In genomic region chr2:50120839-50121238, GRCm38 (mm10) we compare ENCODE assay signal across 17 mouse cellular contexts. TPM values are rescaled to one million over a fixed set of nuclear protein-coding genes. Genes with fewer than 3 reads are reported as not detected.
"Had no signal": no experiment of that assay in that cellular context is flagged by ENCODE, and none has a peak within 500 bp of the region (broad histone marks: within the 10 kb centered on the region; RNA-seq: fewer than 3 reads in every experiment).

No protein-coding gene starts in this region.

- H3K4me1 ChIP-seq: liver, embryonic 15.5 days; neural tube, embryonic 13.5 days had no signal

- DNase-seq: kidney, adult 11 months; kidney, adult 9 months; kidney, postnatal 36 days; lung, adult 2 months; lung, postnatal 36 days; retina, postnatal 1 day; right cerebral cortex, postnatal 25 days; thymus, postnatal 36 days had no signal

- H3K27me3 ChIP-seq: liver, embryonic 15.5 days; neural tube, embryonic 13.5 days had no signal

- H3K9ac ChIP-seq: liver, embryonic 15.5 days; neural tube, embryonic 13.5 days had no signal

- H3K36me3 ChIP-seq: limb, embryonic 10.5 days; liver, embryonic 15.5 days; neural tube, embryonic 13.5 days had no signal

- H3K9me3 ChIP-seq: limb, embryonic 10.5 days; liver, embryonic 15.5 days; neural tube, embryonic 13.5 days had no signal

- H3K27ac ChIP-seq: kidney, postnatal 0 days; left cerebral cortex, adult 2 months; limb, embryonic 10.5 days; liver, embryonic 15.5 days; neural tube, embryonic 13.5 days had no signal

- H3K4me3 ChIP-seq: left cerebral cortex, adult 2 months; limb, embryonic 10.5 days; liver, embryonic 15.5 days; neural tube, embryonic 13.5 days had no signal

- ATAC-seq: lung, postnatal 0 days had no signal

- H3K4me2 ChIP-seq: liver, embryonic 11.5 days; liver, embryonic 15.5 days; neural tube, embryonic 13.5 days had no signal

RNA-seq across cellular contexts. Expression of gene Lypd6, which starts 54.6 kb away (rescaled TPM):
- total RNA-seq: megakaryocyte progenitor cell, adult 5-6 weeks; monocyte, adult 5-6 weeks had no signal
